Mouse (Mus musculus): ENCODE measurements around the gene Cd81.

GRCm38 (mm10) chr7:143057667-143058220, 5.2 kb downstream of the Cd81 start:
- TF ChIP-seq POLR2A (IDR thresholded peaks at IDR 0.05; ENCODE audit: extremely low read depth, insufficient read depth, low read length) (no peak), CTCF (IDR thresholded peaks at IDR 0.05; ENCODE audit: low read depth, low read length) (no peak)

Measured in liver, adult 2 months (tissue).